Mouse (Mus musculus) central nervous system, embryonic 11.5 days (tissue): ENCODE measurements around the gene Vgll2. TPM values are rescaled to one million over a fixed set of nuclear protein-coding genes. Genes with fewer than 3 reads are reported as not detected.

Experiments used
- polyA plus RNA-seq: library from polyadenylated mRNA; depleted of rRNA; stranded (reverse); fragments of >200 nt; gene quantifications from 2 replicates; pipeline ENCODE4 v1.2.3, GENCODE M21; 2012; rRNA removed

Vgll2 gene
- polyA plus RNA-seq = 0.16 and 10.8 TPM in 2 replicates

GRCm38 (mm10) chr10:52022413-52023212 lies at the start of gene Vgll2:
TSS of gene Vgll2 (plus strand) at chr10:52022502.

Other genes with a start within 250 kb of the Vgll2 start
- 0.02 and 0.07 TPM in 2 replicates for gene Ros1, start 172.7 kb downstream of the Vgll2 start, polyA plus RNA-seq
- 10.3 and 11.7 TPM in 2 replicates for gene Dcbld1, start 211.1 kb downstream of the Vgll2 start, polyA plus RNA-seq